Mouse (Mus musculus): ENCODE results near the gene Prss16. TPM values are rescaled to one million over a fixed set of nuclear protein-coding genes. Genes with fewer than 3 reads are reported as not detected.

Gene Prss16
- not detected in 2 replicates for total RNA-seq (2012; rRNA removed)
- polyA plus RNA-seq (2012; ENCODE audit: insufficient read depth in 1 of 2, insufficient read length in 2 of 2, low read depth in 1 of 2, low replicate concordance in 2 of 2, missing spikeins in 1 of 2) = under 1 TPM in 1 of 2 experiments, not detected in 1; 0.47 TPM

GRCm38 (mm10) chr13:22009642-22010041 lies at the start of gene Prss16:
Prss16 (minus strand) TSS chr13:22009742.
- no peak for TF ChIP-seq MAZ (IDR thresholded peaks at IDR 0.05; ENCODE audit: low read depth, low read length)
- no peak for TF ChIP-seq ZMIZ1 (IDR thresholded peaks at IDR 0.05; ENCODE audit: low read depth, low read length)
- no peak for TF ChIP-seq CHD1 (IDR thresholded peaks at IDR 0.05; ENCODE audit: low read depth, low read length)
- no peak for TF ChIP-seq GATA1 (IDR thresholded peaks at IDR 0.05; ENCODE audit: low read depth, low read length)
- TF ChIP-seq TBP (IDR thresholded peaks at IDR 0.05; ENCODE audit: low read depth, low read length) = no peak
- no peak for TF ChIP-seq USF2 (IDR thresholded peaks at IDR 0.05; ENCODE audit: borderline replicate concordance in 1 of 2, insufficient read depth in 1 of 2, low read depth in 1 of 2, low read length in 2 of 2)
- TF ChIP-seq BHLHE40 (IDR thresholded peaks at IDR 0.05; ENCODE audit: borderline replicate concordance, low read depth, low read length) = no peak
- TF ChIP-seq POLR2AphosphoS5 (IDR thresholded peaks at IDR 0.05; ENCODE audit: borderline replicate concordance, low read depth, low read length) = no peak
- TF ChIP-seq MAX (IDR thresholded peaks at IDR 0.05; ENCODE audit: low read length) = no peak
- TF ChIP-seq NRF1 (IDR thresholded peaks at IDR 0.05; ENCODE audit: insufficient read depth, low read depth, low read length, poor library complexity, severe bottlenecking) = no peak
- TF ChIP-seq ELF1 (IDR thresholded peaks at IDR 0.05; ENCODE audit: low read depth, low read length) = no peak
- TF ChIP-seq E2F4 (IDR thresholded peaks at IDR 0.05; ENCODE audit: borderline replicate concordance, low read depth, low read length) = no peak
- no peak for TF ChIP-seq GABPA (IDR thresholded peaks at IDR 0.05; ENCODE audit: low read depth, low read length)
- no peak for TF ChIP-seq MAFK (IDR thresholded peaks at IDR 0.05; ENCODE audit: borderline replicate concordance, low read depth, low read length)
- no peak for TF ChIP-seq EP300 (IDR thresholded peaks at IDR 0.05; ENCODE audit: low read depth in 1 of 2, low read length in 2 of 2)
- TF ChIP-seq ZC3H11A (IDR thresholded peaks at IDR 0.05; ENCODE audit: low read depth, low read length) = no peak
- TF ChIP-seq SIN3A (IDR thresholded peaks at IDR 0.05; ENCODE audit: low read length) = no peak
- Histone ChIP-seq H3K79me2 (ENCODE audit: control insufficient read depth, insufficient read depth, low read length, poor library complexity) (no peaks in the 10 kb centered on the region), H3K9ac (ENCODE audit: control insufficient read depth, low read depth, low read length, poor library complexity, severe bottlenecking) (no peak within 1 kb of the TSS), H3K9me3 (replicated peaks; ENCODE audit: insufficient read depth, low read length) (no peaks in the 10 kb centered on the region), H3K27me3 (ENCODE audit: control insufficient read depth in 1 of 2, insufficient read depth in 2 of 2, low read length in 2 of 2) (peaks cover 2 to 10% of the 10 kb centered on the region in 2 experiments; a peak in 3 of 4 replicates), H3K4me1 (ENCODE audit: control insufficient read depth in 1 of 2, insufficient read depth in 2 of 2, low read length in 2 of 2) (no peaks in the 10 kb centered on the region; a peak in 1 of 4 replicates), H3K36me3 (ENCODE audit: control insufficient read depth in 1 of 2, insufficient read depth in 2 of 2, low read length in 2 of 2) (peaks cover 0 to 3% of the 10 kb centered on the region in 2 experiments; a peak in 2 of 4 replicates), H3K4me3 (ENCODE audit: control insufficient read depth in 1 of 2, insufficient read depth in 1 of 2, low read depth in 2 of 2, low read length in 2 of 2) (no peak within 1 kb of the TSS), H3K27ac (ENCODE audit: control insufficient read depth, low read depth, low read length) (no peak within 1 kb of the TSS)
- no peak for DNase-seq (ENCODE audit: low read depth, low spot score)

GRCm38 (mm10) chr13:22053754-22054153 lies 44.2 kb upstream of the Prss16 start:
- no peak for DNase-seq (ENCODE audit: low read depth, low spot score)

More at GRCm38 (mm10) chr13:22053754-22054153, 44.2 kb upstream of the Prss16 start:
- H3K9ac ChIP-seq (ENCODE audit: control insufficient read depth, low read depth, low read length, poor library complexity, severe bottlenecking) = no peak overlapping the region
- H3K27ac ChIP-seq (ENCODE audit: control insufficient read depth, low read depth, low read length) = no peak overlapping the region
- H3K4me3 ChIP-seq (ENCODE audit: control insufficient read depth in 1 of 2, insufficient read depth in 1 of 2, low read depth in 2 of 2, low read length in 2 of 2) = no peak overlapping the region
- peaks cover 1% of the 10 kb centered on the region; the same call in 1 of the 2 replicates for H3K79me2 ChIP-seq (ENCODE audit: control insufficient read depth, insufficient read depth, low read length, poor library complexity)
- H3K9me3 ChIP-seq (replicated peaks; ENCODE audit: insufficient read depth, low read length) = no peaks in the 10 kb centered on the region
- TF ChIP-seq POLR2A (IDR thresholded peaks at IDR 0.05; ENCODE audit: control insufficient read depth in 1 of 2, insufficient read depth in 1 of 2, low read depth in 1 of 2, low read length in 2 of 2, poor library complexity in 1 of 2) (no peak), MYB (IDR thresholded peaks at IDR 0.05; ENCODE audit: low read depth, low read length) (no peak), CHD1 (IDR thresholded peaks at IDR 0.05; ENCODE audit: low read depth, low read length) (no peak), CTCF (IDR thresholded peaks at IDR 0.05 in 2 of 3, conservative IDR thresholded peaks at IDR 0.05 in 1 of 3; ENCODE audit: control insufficient read depth in 1 of 3, insufficient read depth in 1 of 3, low read depth in 2 of 3, low read length in 3 of 3, poor library complexity in 1 of 3, severe bottlenecking in 1 of 3) (no peak)
- H3K27me3 ChIP-seq (ENCODE audit: control insufficient read depth in 1 of 2, insufficient read depth in 2 of 2, low read length in 2 of 2) = peaks cover 0 to 2% of the 10 kb centered on the region in 2 experiments; a peak in 1 of 4 replicates
- peaks cover 0 to 2% of the 10 kb centered on the region in 2 experiments; a peak in 2 of 4 replicates for H3K36me3 ChIP-seq (ENCODE audit: control insufficient read depth in 1 of 2, insufficient read depth in 2 of 2, low read length in 2 of 2)
- H3K4me1 ChIP-seq (ENCODE audit: control insufficient read depth in 1 of 2, insufficient read depth in 2 of 2, low read length in 2 of 2) = no peaks in the 10 kb centered on the region
